Mouse (Mus musculus): ENCODE measurements around the gene Plagl2. TPM values are rescaled to one million over a fixed set of nuclear protein-coding genes. Genes with fewer than 3 reads are reported as not detected.

Plagl2 gene
- polyA plus RNA-seq, 1 experiment = 29.3 TPM

- Histone ChIP-seq H3K4me3 (ENCODE audit: control insufficient read depth, insufficient read depth, low read length) (no peak overlapping the region), H3K27me3 (ENCODE audit: control insufficient read depth, insufficient read depth, low read length) (no peaks in the 10 kb centered on the region), H3K36me3 (ENCODE audit: control insufficient read depth, insufficient read depth, low read length) (no peaks in the 10 kb centered on the region), H3K27ac (ENCODE audit: control insufficient read depth, insufficient read depth, low read length) (no peak overlapping the region), H3K4me1 (replicated peaks; ENCODE audit: control insufficient read depth, insufficient read depth, low read length) (peaks cover 19% of the 10 kb centered on the region)
- WGBS = 95% methylated on average over 10 of the region's 10 CpGs
- no peak for TF ChIP-seq CTCF (IDR thresholded peaks at IDR 0.05; ENCODE audit: borderline replicate concordance, control insufficient read depth, extremely low read depth, insufficient read depth, low read length, poor library complexity)
- no peak for TF ChIP-seq POLR2A (IDR thresholded peaks at IDR 0.05; ENCODE audit: control insufficient read depth, extremely low read depth, insufficient read depth, low read length, poor library complexity)
- no peak for DNase-seq
These were observed 23.3 kb downstream of the Plagl2 start for GRCm38 (mm10) chr2:153217826-153218340.

GRCm38 (mm10) chr2:153215421-153215820 is 25.8 kb downstream of the Plagl2 start:
- TF ChIP-seq CTCF (IDR thresholded peaks at IDR 0.05; ENCODE audit: borderline replicate concordance, control insufficient read depth, extremely low read depth, insufficient read depth, low read length, poor library complexity) = no peak
- no peak for TF ChIP-seq POLR2A (IDR thresholded peaks at IDR 0.05; ENCODE audit: control insufficient read depth, extremely low read depth, insufficient read depth, low read length, poor library complexity)
- no peaks in the 10 kb centered on the region for H3K27me3 ChIP-seq (ENCODE audit: control insufficient read depth, insufficient read depth, low read length)
- peaks cover 25% of the 10 kb centered on the region for H3K4me1 ChIP-seq (replicated peaks; ENCODE audit: control insufficient read depth, insufficient read depth, low read length)
- WGBS = 16% methylated on average over 4 of the region's 4 CpGs
- no peaks in the 10 kb centered on the region for H3K36me3 ChIP-seq (ENCODE audit: control insufficient read depth, insufficient read depth, low read length)
- no peak for DNase-seq
- H3K4me3 ChIP-seq (ENCODE audit: control insufficient read depth, insufficient read depth, low read length) = no peak overlapping the region
- H3K27ac ChIP-seq (ENCODE audit: control insufficient read depth, insufficient read depth, low read length) = peak overlapping the region; percentile 15; the same call in 1 of the 2 replicates

GRCm38 (mm10) chr2:153214771-153215259 is 26.4 kb downstream of the Plagl2 start:
- H3K4me1 ChIP-seq (replicated peaks; ENCODE audit: control insufficient read depth, insufficient read depth, low read length) = peaks cover 27% of the 10 kb centered on the region
- no peaks in the 10 kb centered on the region for H3K27me3 ChIP-seq (ENCODE audit: control insufficient read depth, insufficient read depth, low read length)
- peak; percentile 33 for DNase-seq
- no peak overlapping the region for H3K4me3 ChIP-seq (ENCODE audit: control insufficient read depth, insufficient read depth, low read length)
- peak overlapping the region; percentile 35 for H3K27ac ChIP-seq (ENCODE audit: control insufficient read depth, insufficient read depth, low read length)
- no peaks in the 10 kb centered on the region for H3K36me3 ChIP-seq (ENCODE audit: control insufficient read depth, insufficient read depth, low read length)
- WGBS = 10% methylated on average over 6 of the region's 6 CpGs
- no peak for TF ChIP-seq POLR2A (IDR thresholded peaks at IDR 0.05; ENCODE audit: control insufficient read depth, extremely low read depth, insufficient read depth, low read length, poor library complexity)
- no peak for TF ChIP-seq CTCF (IDR thresholded peaks at IDR 0.05; ENCODE audit: borderline replicate concordance, control insufficient read depth, extremely low read depth, insufficient read depth, low read length, poor library complexity)

- no peak overlapping the region for H3K4me3 ChIP-seq (ENCODE audit: control insufficient read depth, insufficient read depth, low read length)
- H3K36me3 ChIP-seq (ENCODE audit: control insufficient read depth, insufficient read depth, low read length) = no peaks in the 10 kb centered on the region
- H3K4me1 ChIP-seq (replicated peaks; ENCODE audit: control insufficient read depth, insufficient read depth, low read length) = peaks cover 27% of the 10 kb centered on the region
- H3K27ac ChIP-seq (ENCODE audit: control insufficient read depth, insufficient read depth, low read length) = no peak overlapping the region
- 95% methylated on average over 4 of the region's 4 CpGs for WGBS
- H3K27me3 ChIP-seq (ENCODE audit: control insufficient read depth, insufficient read depth, low read length) = no peaks in the 10 kb centered on the region
- no peak for DNase-seq
- TF ChIP-seq POLR2A (IDR thresholded peaks at IDR 0.05; ENCODE audit: control insufficient read depth, extremely low read depth, insufficient read depth, low read length, poor library complexity) (no peak), CTCF (IDR thresholded peaks at IDR 0.05; ENCODE audit: borderline replicate concordance, control insufficient read depth, extremely low read depth, insufficient read depth, low read length, poor library complexity) (no peak)
These were observed 27.9 kb downstream of the Plagl2 start for GRCm38 (mm10) chr2:153213351-153213750.

- peak; percentile 25 for DNase-seq
- Histone ChIP-seq H3K36me3 (ENCODE audit: control insufficient read depth, insufficient read depth, low read length) (no peaks in the 10 kb centered on the region), H3K4me3 (ENCODE audit: control insufficient read depth, insufficient read depth, low read length) (no peak overlapping the region), H3K27me3 (ENCODE audit: control insufficient read depth, insufficient read depth, low read length) (no peaks in the 10 kb centered on the region), H3K4me1 (replicated peaks; ENCODE audit: control insufficient read depth, insufficient read depth, low read length) (peaks cover 27% of the 10 kb centered on the region), H3K27ac (ENCODE audit: control insufficient read depth, insufficient read depth, low read length) (peak overlapping the region; percentile 12; the same call in 1 of the 2 replicates)
- TF ChIP-seq CTCF (IDR thresholded peaks at IDR 0.05; ENCODE audit: borderline replicate concordance, control insufficient read depth, extremely low read depth, insufficient read depth, low read length, poor library complexity) (no peak), POLR2A (IDR thresholded peaks at IDR 0.05; ENCODE audit: control insufficient read depth, extremely low read depth, insufficient read depth, low read length, poor library complexity) (no peak)
- 5% methylated on average over 5 of the region's 5 CpGs for WGBS
These were observed 29.8 kb downstream of the Plagl2 start for GRCm38 (mm10) chr2:153211451-153211850.

- H3K4me3 ChIP-seq (ENCODE audit: control insufficient read depth, insufficient read depth, low read length) = no peak overlapping the region
- no peak for DNase-seq
- TF ChIP-seq CTCF (IDR thresholded peaks at IDR 0.05; ENCODE audit: borderline replicate concordance, control insufficient read depth, extremely low read depth, insufficient read depth, low read length, poor library complexity) = no peak
- TF ChIP-seq POLR2A (IDR thresholded peaks at IDR 0.05; ENCODE audit: control insufficient read depth, extremely low read depth, insufficient read depth, low read length, poor library complexity) = no peak
- H3K27me3 ChIP-seq (ENCODE audit: control insufficient read depth, insufficient read depth, low read length) = no peaks in the 10 kb centered on the region
- peaks cover 10% of the 10 kb centered on the region for H3K4me1 ChIP-seq (replicated peaks; ENCODE audit: control insufficient read depth, insufficient read depth, low read length)
- no peaks in the 10 kb centered on the region; the same call in 1 of the 2 replicates for H3K36me3 ChIP-seq (ENCODE audit: control insufficient read depth, insufficient read depth, low read length)
- 92% methylated on average over 5 of the region's 5 CpGs for WGBS
- no peak overlapping the region for H3K27ac ChIP-seq (ENCODE audit: control insufficient read depth, insufficient read depth, low read length)
These were observed 31.9 kb downstream of the Plagl2 start for GRCm38 (mm10) chr2:153209286-153209685.

Data from thymus, adult 2 months (tissue).